Mouse (Mus musculus) heart, adult 18-20 months (tissue): ENCODE data around the gene Depdc7. TPM values are rescaled to one million over a fixed set of nuclear protein-coding genes. Genes with fewer than 3 reads are reported as not detected.

Experiments
- DNase-seq, 2 experiments: peaks; one replicate each; pipeline ENCODE4 v3.0.0; 2021 to 2022; ENCODE audit warnings: mixed read lengths in 1 of 2
- total RNA-seq, 2 experiments: library from RNA; stranded (reverse); gene quantifications; 2 replicates each; pipeline ENCODE4 v1.2.3; 2021

Depdc7 gene
- total RNA-seq, 2 experiments from 2014 or later = 1.6 to 1.8 TPM

- no peak for DNase-seq
Observed at GRCm38 (mm10) chr2:104716279-104716678, 26.4 kb downstream of the Depdc7 start, which contains the start of gene Pin1rt1. Pin1rt1 (minus strand) TSS chr2:104716379.

DNA sequence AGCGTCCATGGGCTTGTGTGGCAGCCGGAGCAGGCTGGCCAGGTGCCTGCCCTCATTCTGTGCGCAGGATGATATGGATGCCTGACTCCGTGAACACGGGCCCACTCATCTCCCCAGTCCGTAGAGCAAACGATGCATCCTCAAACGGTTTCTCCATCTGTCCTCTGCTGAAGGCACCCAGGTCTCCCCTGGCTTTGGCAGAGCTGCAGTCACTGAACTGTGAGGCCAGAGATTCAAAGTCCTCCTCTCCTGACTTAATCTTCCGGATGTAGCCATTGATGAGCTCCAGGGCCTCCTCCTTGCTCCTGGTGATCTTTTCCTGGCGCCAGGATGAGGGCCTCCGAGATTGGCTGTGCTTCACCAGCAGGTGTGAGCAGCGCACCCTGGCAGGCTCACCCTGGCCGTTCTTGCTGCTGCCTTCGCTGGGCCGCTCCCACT is 28.4 kb downstream of the Depdc7 start:
- no peak for DNase-seq

DNA sequence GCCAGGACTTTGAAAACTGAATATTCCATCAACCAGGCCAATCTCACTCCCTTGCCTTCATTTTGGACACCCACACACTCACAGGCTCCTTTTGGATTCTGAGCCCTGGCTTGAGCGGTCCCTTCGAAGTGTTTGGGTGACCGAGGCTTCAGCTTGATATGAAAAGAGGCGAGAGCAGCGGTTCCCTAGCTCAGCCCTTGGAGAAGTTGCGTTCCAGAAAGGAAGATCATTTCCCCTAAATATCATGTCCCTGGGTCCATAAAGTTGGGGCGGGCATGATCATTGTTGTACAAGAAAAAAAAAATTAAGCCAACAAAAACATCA is 30.2 kb downstream of the Depdc7 start:
- no peak for DNase-seq

DNA sequence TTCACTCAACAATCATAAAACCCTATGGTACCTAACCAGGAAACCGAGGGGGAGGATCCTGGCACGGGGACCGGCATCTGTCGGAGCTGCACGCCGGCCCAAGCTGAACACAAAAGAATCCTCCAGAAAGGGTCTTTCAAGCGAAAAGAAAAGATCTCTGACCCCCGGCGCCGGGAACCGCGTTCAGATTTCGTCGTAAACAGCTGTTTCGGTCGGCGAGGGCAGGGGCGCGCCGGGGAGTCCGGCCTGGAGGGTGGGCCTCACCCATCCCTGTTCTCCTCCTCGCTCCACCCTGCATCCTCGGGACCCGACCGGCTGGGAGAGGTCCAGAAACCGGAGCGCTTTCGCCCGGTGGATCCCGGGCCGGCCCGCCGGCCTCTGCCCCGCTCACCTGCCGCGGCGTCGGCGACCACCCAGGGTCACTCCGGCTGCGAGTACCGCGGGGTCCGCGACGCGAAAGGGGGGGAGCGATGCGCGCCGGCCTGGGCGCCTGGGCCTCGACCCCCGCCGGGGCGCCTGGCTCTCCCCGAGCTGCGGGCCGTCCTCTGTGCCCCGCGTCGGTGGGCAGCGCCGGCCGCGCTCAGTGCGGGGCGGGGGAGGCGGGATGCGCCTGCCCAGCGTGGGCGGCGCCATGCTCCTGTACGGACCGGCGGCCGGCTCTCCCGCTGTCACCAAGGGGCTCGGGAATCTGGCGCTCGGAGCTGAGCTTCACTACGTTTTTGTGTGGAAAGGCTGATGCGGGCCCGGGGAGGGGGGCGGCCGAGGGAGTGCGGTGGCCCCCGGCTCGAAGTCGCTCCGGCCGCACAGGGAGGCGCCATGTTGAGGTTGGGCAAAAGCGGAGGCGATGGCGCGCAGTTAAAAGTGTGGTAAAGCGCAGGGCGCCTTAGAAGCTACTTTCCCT is 30.8 kb downstream of the Depdc7 start, which contains the start of gene Tcp11l1:
Gene Tcp11l1 (minus strand): TSS at position 585 of the 901 bp plus-strand sequence.
- peak; percentile 62 to 82 for DNase-seq

DNA sequence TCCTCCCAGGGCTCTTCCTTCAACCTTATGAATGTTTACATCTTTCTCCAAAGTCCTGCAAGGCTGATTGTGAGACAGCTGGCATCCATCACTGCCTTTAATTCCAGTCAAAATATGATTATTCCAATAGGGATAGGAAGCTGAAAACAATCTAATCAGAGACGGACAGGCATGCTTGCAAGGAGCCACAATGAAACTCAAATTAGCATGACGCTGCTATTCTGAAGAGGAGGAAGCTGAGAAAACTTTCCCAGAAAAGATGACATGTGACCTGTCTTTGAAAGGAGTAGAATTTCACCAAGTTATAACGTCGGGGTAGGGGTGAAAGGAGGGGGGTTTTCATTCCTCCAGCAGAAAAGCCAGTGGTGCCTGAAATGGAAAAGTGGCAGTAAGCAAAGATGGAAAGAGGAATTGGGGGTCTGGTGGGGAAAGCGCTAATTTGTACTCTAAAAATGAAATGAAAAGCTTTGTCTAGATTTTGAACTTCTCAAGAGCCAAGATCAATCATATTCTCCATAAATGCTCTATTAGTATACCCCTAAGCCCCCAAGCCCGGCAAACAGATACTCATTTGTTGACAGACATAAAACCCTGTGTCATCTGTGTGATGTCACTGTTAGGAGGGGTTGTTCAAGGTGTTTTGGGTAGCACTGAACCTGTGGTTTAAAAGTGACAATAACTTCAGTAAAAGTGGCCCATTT is 31.9 kb downstream of the Depdc7 start:
- no peak for DNase-seq

DNA sequence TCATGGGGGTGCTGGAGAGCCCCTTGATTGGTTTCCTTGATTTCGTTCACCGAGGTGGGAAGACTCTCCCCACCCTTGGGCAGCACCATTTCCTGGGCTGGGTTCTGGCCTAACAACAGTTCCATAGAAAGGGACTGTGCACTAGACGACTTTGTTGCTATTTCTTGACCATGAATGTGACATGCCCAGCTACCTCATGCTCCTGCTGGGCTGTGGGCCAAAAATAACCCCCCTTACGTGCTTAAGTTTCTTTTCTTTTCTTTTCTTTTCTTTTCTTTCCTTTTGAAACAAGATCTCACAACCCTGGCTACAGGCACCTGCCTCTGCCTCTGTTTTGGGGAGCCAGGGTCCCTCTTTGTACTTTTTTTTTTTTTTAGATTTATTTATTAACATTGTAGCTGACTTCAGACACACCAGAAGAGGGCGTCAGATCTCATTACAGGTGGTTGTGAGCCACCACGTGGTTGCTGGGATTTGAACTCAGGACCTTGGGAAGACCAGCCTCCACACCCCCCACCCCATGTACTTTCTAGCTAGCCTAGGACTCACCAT is 32.8 kb downstream of the Depdc7 start:
- DNase-seq = no peak

DNA sequence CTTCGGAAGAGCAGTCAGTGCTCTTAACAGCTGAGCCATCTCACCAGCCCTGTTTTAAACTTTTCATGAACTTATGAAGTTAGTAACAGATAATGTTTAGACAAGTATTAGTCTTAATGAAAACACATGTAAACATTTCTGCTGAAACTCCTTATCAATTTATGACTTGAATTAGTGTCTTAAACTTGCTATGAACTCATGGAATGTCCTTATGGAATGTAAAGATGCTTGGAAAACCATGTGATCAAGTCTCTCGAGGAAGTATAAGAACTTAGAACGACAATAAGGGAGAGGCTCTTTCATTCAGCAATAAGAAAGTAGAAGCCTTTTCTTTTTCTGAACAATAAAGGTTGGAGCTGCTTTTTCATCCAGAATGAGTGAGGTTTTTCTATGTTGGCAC is 38.3 kb downstream of the Depdc7 start:
- DNase-seq = no peak

- DNase-seq = no peak
Observed at GRCm38 (mm10) chr2:104703158-104703557, 39.5 kb downstream of the Depdc7 start.

DNA sequence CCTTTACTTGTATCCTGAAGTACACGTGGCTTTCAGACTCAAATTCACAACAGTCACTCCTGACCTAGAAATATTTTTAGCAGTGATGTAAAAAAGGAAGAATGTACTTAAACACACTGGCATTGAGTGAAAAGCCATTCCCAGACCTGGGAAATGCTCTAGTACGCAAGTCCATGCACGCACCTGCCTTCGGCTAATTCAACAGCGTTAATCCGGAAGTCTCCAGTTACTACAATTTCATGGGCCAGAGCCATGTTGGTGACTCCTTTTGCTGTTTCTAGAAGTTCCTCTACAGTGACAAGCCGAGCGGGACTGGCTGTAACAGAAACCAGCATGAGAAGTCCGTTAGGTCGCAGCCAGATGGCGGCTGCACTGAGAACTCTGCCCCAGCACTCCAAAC is 43.0 kb downstream of the Depdc7 start:
- DNase-seq = no peak

DNA sequence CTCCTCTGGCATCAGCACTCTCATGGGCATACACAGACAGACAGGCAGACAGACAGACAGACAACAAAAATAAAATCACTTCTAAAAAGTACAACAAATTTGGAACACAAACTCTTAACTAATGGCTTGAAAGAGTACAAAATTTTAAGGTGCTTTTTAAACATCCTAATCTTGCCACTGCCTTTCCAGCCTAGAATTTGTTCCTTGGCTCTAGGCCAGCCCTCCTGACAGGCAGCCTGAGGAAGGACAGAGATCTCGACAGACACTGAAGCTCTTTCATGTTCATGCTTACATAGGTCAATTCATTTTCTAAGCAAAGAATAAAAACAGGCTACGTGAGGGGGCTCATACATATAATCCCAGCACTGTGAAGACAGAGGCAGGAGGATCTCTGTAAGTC is 50.1 kb downstream of the Depdc7 start:
- no peak for DNase-seq

GRCm38 (mm10) chr2:104690720-104691119 is 52.0 kb downstream of the Depdc7 start:
- DNase-seq = no peak

DNA sequence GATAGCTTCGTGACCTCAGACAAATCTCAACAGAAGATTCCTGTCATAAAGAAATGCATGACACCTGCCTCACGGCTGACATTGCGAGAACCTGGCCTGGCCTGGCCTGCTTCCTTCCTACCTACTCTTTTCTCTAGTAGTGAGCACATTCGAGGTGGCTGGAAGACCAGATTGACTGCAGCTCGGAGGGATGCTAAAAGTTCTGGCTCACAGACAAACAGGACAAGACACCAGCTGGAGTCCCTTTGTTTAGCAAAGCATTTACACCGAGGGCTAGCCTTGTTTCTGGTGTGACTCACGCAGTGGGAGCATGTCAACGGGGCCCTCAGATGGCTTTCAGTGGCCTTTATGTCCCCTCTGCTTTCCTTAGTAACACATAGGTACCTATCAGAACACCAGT is 54.0 kb downstream of the Depdc7 start:
- DNase-seq = no peak

- DNase-seq = no peak
Observed at GRCm38 (mm10) chr2:104688321-104688720, 54.4 kb downstream of the Depdc7 start.

DNA sequence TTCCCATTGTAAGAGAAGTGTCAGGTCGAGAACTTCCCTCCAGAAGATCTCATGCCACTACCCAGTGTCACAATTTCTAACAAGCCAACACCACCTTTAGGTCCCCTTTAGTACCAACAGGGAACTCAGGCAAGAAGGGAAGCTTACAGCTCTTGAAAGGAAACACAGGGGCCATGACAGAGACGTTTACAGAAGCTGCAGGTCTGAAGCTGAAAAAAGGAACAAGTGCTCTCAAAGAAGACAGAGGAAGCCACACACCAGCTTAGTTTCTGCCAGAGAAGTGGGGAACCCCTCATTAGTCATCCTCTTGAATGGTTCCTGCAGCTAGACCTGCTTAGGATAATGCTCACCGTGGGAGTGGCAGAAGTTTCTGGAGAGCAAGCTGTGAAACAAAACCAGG is 55.4 kb downstream of the Depdc7 start:
- DNase-seq = no peak

DNA sequence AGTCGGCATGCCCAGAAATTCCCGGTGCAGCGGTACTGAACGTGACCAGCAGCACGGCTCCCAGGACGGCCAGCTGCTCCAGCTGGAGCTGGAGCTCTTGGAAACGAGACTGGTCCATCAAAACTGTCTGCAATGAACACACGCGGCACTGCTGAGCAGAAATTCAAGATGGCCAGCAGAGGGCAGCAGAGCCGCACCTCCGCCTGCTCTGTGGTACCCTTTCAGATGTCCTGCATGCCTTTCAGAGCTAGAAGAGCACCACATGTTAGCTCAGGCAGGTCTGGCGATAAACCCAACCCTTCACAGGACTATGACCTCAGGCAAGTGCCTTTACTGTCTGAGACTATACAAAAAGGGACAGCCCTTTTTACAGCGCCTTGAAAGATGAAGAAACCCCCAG is 57.3 kb downstream of the Depdc7 start:
- peak; percentile 73 to 85 for DNase-seq

DNA sequence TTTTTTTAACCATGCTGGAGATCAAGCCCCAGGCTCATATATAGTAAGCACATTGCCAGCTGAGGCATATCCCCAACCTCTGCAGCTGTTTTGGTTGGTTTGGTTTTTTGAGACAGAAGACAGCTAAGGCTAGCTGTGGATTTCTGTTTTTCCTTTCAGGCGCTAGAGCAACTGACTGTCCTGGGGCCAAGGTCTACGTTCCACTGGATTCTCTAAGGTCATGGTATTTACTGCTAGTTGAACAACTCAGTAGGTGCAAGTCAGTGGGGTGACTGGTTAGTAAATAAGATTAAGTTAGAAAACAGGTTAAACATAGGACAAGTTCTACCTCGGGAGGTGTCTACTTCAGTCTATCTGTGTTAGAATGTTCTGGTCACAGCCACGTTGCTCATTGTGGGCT is 57.9 kb downstream of the Depdc7 start:
- no peak for DNase-seq

DNA sequence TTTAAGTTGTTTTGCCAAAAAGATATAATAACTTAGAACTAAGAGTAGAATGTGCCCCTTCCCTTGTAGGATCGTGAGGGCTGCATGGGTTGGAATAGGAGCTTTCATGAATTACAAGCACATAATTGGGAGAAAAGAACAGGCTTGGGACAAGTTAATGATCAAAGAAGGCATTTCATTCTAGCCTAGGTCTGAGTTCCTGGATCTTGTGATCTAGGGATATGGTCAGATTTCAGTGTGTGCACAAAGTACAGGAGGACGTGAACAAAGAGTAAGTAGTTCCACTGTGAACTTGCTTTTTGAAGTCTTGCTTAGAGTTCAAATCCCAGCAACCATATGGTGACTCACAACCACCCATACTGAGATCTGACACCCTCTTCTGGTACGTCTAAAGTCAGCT is 65.4 kb downstream of the Depdc7 start:
- DNase-seq = no peak

Other genes with a start within 250 kb of the Depdc7 start
- gene Hipk3, start 248.4 kb downstream of the Depdc7 start, total RNA-seq = 100 to 1,000 TPM; 209 to 220 TPM
- 10 to 100 TPM; 11.5 to 12.9 TPM for gene Cstf3, start 152.4 kb downstream of the Depdc7 start, total RNA-seq
- gene Tcp11l1, start 30.7 kb downstream of the Depdc7 start, total RNA-seq = 1 to 10 TPM; 6.8 to 7.2 TPM
- gene Pin1rt1, start 26.5 kb downstream of the Depdc7 start, total RNA-seq = not detected
- gene Qser1, start 73.9 kb upstream of the Depdc7 start, total RNA-seq = 10 to 100 TPM; 26.5 to 28.1 TPM
- under 1 TPM; 0.69 to 0.72 TPM for gene Prrg4, start 107.0 kb upstream of the Depdc7 start, total RNA-seq
- 1 to 10 TPM; 3.1 to 4.4 TPM for gene Ccdc73, start 124.9 kb upstream of the Depdc7 start, total RNA-seq